Mouse (Mus musculus) intestine, embryonic 16.5 days (tissue): ENCODE data around the gene Cyb5r2. TPM values are rescaled to one million over a fixed set of nuclear protein-coding genes. Genes with fewer than 3 reads are reported as not detected.

ENCODE experiments used
- ATAC-seq: fragments of 200-750 bp; cut with Nextera tagmentation; 2 replicates; pipeline ENCODE4 v1.8.0; 2017; ENCODE audit warnings: moderate TSS enrichment, moderate library complexity
- H3K27ac ChIP-seq: fragments of 300-500 bp; sonication (generic); 2 replicates; pipeline ENCODE4 v1.5.1; 2014; ENCODE audit warnings: mild to moderate bottlenecking, low read length
- H3K27me3 ChIP-seq: fragments of 300-500 bp; sonication (generic); replicated peaks from 2 replicates; pipeline ENCODE4 v1.6.1; 2014; ENCODE audit warnings: low read length, control low read depth, mixed read lengths; ENCODE audit not compliant: control insufficient read depth, insufficient read depth
- H3K36me3 ChIP-seq: fragments of 300-500 bp; sonication (generic); 2 replicates; pipeline ENCODE4 v1.6.1; 2014; ENCODE audit warnings: low read length, control low read depth; ENCODE audit not compliant: control insufficient read depth, insufficient read depth
- H3K4me1 ChIP-seq: fragments of 300-500 bp; sonication (generic); 2 replicates; pipeline ENCODE4 v1.6.1; 2014; ENCODE audit warnings: low read length, control low read depth, mixed read lengths; ENCODE audit not compliant: control insufficient read depth, insufficient read depth
- H3K4me2 ChIP-seq: fragments of 300-500 bp; sonication (generic); 2 replicates; pipeline ENCODE4 v1.6.1; 2014; ENCODE audit warnings: low read depth, low read length, control low read depth
- H3K4me3 ChIP-seq: fragments of 300-500 bp; sonication (generic); 2 replicates; pipeline ENCODE4 v1.5.1; 2014; ENCODE audit warnings: mild to moderate bottlenecking, low read length
- H3K9ac ChIP-seq: fragments of 300-500 bp; sonication (generic); 2 replicates; pipeline ENCODE4 v1.6.1; 2014; ENCODE audit warnings: low read depth, low read length
- H3K9me3 ChIP-seq: fragments of 300-500 bp; sonication (generic); 2 replicates; pipeline ENCODE4 v1.6.1; 2016; ENCODE audit warnings: low read length, control low read depth; ENCODE audit not compliant: control insufficient read depth
- WGBS: fragments of 180-500 bp; shearing (Covaris S2); extraction: QIAGEN DNeasy Blood & Tissue Kit; methylation state at CpG from one replicate; pipeline ENCODE4 v1.1.7; 2014; 5-methylcytosine and 5-hydroxymethylcytosine counted together
- polyA plus RNA-seq: library from polyadenylated mRNA; unstranded; fragments of >200 nt; fragmentation: Nextera tagmentation; extraction: Ambion mirVana; gene quantifications from 2 replicates; pipeline ENCODE4 v1.2.1, GENCODE M21; 2015

Gene Cyb5r2
- polyA plus RNA-seq, 1 experiment from 2014 or later: 0.12 TPM

DNA sequence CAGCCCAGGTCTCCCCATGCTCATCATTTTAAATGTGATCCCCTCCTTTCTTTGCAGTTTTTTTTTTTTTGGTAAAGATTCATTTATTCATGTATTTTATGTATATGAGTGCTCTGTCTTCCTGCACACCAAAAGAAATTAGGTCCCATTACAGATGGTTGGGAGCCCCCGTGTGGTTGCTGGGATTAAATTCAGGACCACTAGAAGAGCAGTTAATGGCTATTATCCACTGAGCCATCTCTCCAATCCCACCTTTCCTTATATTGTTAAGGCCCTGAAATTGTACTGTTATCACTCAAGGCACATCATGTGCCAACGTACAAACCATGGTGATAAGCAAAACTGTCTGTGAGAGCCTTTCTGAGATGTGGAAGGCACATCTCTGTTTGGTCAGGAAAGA, 19.1 kb downstream of the Cyb5r2 start:
- no peaks in the 10 kb centered on the region for H3K27me3 ChIP-seq
- ATAC-seq: no peak
- WGBS: 37% methylated on average over 2 of the region's 2 CpGs
- no peak overlapping the region for H3K9ac ChIP-seq
- H3K4me3 ChIP-seq: no peak overlapping the region
- H3K4me1 ChIP-seq: no peaks in the 10 kb centered on the region
- H3K4me2 ChIP-seq: no peak overlapping the region
- no peak overlapping the region for H3K27ac ChIP-seq
- peaks cover 4% of the 10 kb centered on the region; the same call in 1 of the 2 replicates for H3K36me3 ChIP-seq
- H3K9me3 ChIP-seq: no peaks in the 10 kb centered on the region

DNA sequence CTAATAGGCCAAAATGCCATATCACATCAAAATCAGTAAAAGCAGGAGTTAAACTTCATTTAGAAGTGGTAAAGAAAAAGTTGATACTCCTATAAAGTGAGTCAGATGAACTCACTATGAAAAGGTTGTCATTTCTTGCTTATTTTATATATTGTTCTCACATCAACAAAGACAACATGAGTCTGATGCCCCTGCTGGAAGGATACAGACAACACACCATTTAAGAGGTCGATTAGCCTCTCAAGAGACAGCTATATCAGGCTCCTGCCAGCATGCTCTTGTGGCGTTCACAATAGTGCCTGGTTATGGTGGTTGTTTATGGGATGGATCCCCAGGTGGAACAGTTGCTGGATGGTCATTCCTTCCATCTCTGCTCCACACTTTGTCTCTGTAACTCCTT, 24.7 kb downstream of the Cyb5r2 start:
- Histone ChIP-seq H3K4me3 (no peak overlapping the region), H3K27me3 (no peaks in the 10 kb centered on the region), H3K9me3 (no peaks in the 10 kb centered on the region), H3K9ac (no peak overlapping the region), H3K4me2 (no peak overlapping the region), H3K4me1 (no peaks in the 10 kb centered on the region), H3K27ac (no peak overlapping the region), H3K36me3 (0 out of 2 replicates have a peak, but pooled peaks cover 4% of the 10 kb centered on the region)
- ATAC-seq: no peak
- WGBS: 68% methylated on average over 2 of the region's 2 CpGs

DNA sequence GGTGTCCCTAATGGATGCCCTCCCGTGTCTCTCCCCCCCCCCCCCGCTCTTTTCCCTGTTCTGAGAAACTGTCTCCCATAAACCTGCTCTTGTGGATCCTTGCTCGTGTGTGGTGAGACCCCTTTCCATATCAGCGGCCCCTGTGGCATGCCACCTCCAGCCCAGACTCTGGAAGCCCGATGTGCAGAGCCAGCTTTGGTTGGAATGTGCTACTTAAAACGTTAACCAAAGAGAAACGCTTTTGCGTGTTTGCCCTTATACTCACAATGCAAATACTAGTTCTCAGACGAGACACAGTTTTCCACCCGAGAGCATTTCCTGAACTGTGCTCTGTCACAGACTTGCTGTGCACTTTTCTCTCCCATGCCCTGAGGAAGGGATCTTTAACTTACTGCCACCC, 27.2 kb downstream of the Cyb5r2 start:
- H3K9ac ChIP-seq: no peak overlapping the region
- no peak overlapping the region for H3K4me2 ChIP-seq
- H3K27me3 ChIP-seq: no peaks in the 10 kb centered on the region
- ATAC-seq: no peak
- no peak overlapping the region for H3K27ac ChIP-seq
- WGBS: 76% methylated on average over 9 of the region's 10 CpGs
- H3K9me3 ChIP-seq: no peaks in the 10 kb centered on the region
- no peak overlapping the region for H3K4me3 ChIP-seq
- H3K4me1 ChIP-seq: no peaks in the 10 kb centered on the region
- 0 out of 2 replicates have a peak, but pooled peaks cover 7% of the 10 kb centered on the region for H3K36me3 ChIP-seq

DNA sequence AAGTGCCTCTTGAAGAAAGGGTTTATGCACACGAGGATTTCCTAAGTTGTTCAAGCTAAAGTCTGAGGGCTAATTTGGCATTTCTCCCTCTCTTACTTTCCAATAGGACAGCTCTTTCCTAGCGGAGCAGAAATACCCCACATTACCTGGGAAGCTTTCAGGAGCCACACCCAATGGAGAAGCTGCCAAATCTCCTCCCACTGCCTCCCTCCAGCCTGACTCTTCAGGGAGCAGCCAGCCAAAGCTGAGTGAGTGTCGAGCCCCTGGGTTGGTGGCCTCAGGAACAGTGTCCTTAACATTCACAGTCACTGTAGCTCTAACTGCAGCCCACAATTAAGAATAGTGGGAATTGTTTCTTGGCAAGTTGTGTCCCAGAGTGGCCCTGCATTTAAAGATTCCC, 30.3 kb downstream of the Cyb5r2 start:
- Histone ChIP-seq H3K27ac (no peak overlapping the region), H3K9me3 (no peaks in the 10 kb centered on the region), H3K27me3 (no peaks in the 10 kb centered on the region), H3K9ac (no peak overlapping the region), H3K4me3 (no peak overlapping the region), H3K4me2 (no peak overlapping the region), H3K4me1 (no peaks in the 10 kb centered on the region), H3K36me3 (peaks cover 10% of the 10 kb centered on the region; the same call in 1 of the 2 replicates)
- WGBS: 67% methylated on average over 3 of the region's 3 CpGs
- no peak for ATAC-seq

DNA sequence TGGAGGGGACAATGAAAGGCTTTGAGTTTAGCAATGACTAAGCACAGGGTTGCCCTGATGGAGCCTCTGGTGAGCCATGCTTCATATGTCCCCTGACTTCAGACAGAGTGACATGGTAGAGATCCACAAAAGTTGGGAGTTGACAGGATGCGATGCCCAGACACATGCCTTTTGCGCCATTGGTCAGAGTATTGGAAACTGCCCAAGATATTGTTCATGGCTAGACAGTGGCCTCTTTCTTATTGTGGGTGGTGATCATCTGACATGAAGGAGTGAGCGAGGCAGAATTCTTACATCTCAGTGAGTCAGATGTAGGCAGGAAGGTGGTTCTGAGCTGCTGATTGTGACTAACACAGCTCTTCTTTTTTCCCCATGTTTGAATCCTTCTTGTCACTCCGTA, 35.3 kb downstream of the Cyb5r2 start:
- 94% methylated on average over 4 of the region's 4 CpGs for WGBS
- Histone ChIP-seq H3K9ac (no peak overlapping the region), H3K4me1 (no peaks in the 10 kb centered on the region), H3K9me3 (no peaks in the 10 kb centered on the region), H3K4me3 (no peak overlapping the region), H3K27ac (no peak overlapping the region), H3K27me3 (no peaks in the 10 kb centered on the region), H3K36me3 (peaks cover 10% of the 10 kb centered on the region), H3K4me2 (no peak overlapping the region)
- ATAC-seq: no peak

DNA sequence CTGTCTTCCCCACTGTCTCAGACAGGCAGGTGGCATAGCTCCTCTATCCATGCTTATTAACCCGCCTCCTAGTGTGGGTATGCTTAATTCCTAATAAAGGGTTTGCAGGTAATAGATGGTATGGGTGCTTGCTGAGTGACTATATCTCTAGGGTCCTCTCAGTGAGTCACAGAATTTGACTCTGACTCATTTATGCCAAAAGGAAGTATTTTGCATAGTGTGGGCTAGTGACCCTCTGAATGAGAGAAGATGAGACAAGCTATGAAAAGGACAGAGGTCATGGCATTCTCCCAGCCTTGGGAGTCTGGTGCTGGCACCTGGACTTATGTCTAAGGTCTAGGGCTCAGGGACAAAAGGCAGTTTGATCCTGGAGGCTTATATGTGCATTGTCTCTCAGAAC, 37.1 kb downstream of the Cyb5r2 start:
- peaks cover 10% of the 10 kb centered on the region for H3K36me3 ChIP-seq
- H3K27me3 ChIP-seq: no peaks in the 10 kb centered on the region
- no peak for ATAC-seq
- H3K4me3 ChIP-seq: no peak overlapping the region
- WGBS: 92% methylated on average over 1 of the region's 1 CpGs
- no peaks in the 10 kb centered on the region for H3K4me1 ChIP-seq
- no peaks in the 10 kb centered on the region for H3K9me3 ChIP-seq
- no peak overlapping the region for H3K27ac ChIP-seq
- no peak overlapping the region for H3K4me2 ChIP-seq
- H3K9ac ChIP-seq: no peak overlapping the region

DNA sequence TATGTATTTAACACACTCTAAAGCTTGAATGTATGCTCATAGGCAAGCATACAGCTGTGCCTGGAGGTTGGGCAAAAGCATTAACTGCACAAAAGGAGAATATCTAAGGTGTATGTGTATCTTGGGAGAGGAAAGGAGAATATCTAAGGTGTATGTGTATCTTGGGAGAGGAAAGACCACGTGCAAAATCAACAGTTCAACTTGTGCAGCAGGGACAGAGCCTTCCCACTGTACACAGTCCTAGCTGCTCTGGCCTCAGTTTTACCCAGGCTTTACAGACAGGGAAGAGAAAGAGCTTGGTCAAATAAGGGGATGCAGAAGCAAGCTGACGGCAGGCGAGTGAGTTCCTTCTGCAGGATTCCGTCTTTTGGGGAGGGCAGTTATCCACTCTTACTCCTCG, 43.8 kb downstream of the Cyb5r2 start:
- Histone ChIP-seq H3K4me1 (no peaks in the 10 kb centered on the region), H3K27ac (no peak overlapping the region), H3K9ac (no peak overlapping the region), H3K4me2 (no peak overlapping the region), H3K36me3 (peaks cover 3% of the 10 kb centered on the region; the same call in 1 of the 2 replicates), H3K9me3 (no peaks in the 10 kb centered on the region), H3K27me3 (no peaks in the 10 kb centered on the region), H3K4me3 (no peak overlapping the region)
- ATAC-seq: no peak
- WGBS: 86% methylated on average over 5 of the region's 5 CpGs

DNA sequence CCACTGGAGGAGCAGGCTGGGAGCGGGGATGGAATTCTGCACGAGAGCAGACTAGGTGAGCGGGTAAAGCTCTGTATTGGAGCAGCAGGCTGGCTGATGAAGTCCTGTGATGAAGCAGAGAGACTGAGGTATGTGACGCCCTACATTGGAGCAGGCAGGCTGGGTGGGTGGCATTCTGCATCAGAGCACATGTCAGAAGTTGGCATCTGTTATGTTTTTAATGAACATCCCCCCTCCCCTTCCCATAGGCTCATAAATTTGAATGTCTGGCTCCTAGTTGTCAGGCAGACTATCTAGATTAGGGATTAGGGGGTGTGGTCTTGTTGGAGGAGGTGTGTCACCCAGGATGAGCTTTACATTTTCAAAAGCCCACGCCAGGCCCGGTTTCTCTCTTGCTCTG, 45.1 kb downstream of the Cyb5r2 start:
- Histone ChIP-seq H3K4me1 (peaks cover 11% of the 10 kb centered on the region; the same call in 1 of the 2 replicates), H3K4me3 (no peak overlapping the region), H3K27ac (no peak overlapping the region), H3K4me2 (no peak overlapping the region), H3K36me3 (0 out of 2 replicates have a peak, but pooled peaks cover 3% of the 10 kb centered on the region), H3K9ac (no peak overlapping the region), H3K27me3 (no peaks in the 10 kb centered on the region), H3K9me3 (no peaks in the 10 kb centered on the region)
- 69% methylated on average over 6 of the region's 6 CpGs for WGBS
- ATAC-seq: no peak

DNA sequence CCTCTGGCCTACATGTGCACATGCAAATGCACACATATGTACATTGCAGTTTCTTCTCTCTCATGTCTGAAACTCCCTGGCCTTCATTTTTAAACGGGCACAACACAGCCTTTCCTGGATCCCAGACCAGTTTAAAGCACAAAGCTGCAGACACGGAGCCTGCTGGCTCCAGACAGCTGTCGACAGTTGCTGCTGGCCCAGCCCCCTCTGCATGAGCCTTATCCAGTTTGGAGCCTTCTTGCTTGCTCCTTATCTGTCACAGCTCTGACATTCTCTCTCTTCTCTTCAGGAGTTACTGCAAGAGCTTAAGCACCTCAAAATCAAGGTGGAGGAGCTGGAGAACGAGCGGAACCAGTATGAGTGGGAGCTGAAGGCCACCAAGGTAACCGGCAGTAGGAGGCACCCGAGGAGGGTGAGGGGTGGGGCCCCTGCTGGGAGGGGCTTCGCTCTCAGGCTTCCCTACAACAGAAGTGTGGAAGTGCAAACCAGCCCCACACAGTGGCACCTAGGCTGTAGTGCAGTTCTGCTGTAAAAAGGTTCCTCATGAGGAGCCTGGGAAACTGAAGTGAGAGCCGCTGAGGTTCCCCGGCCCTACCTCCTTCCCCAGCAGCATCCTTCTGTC, 49.2 kb downstream of the Cyb5r2 start:
- Histone ChIP-seq H3K36me3 (no peaks in the 10 kb centered on the region), H3K9me3 (no peaks in the 10 kb centered on the region), H3K27ac (peak overlapping the region; percentile 75), H3K27me3 (no peaks in the 10 kb centered on the region), H3K4me2 (peak overlapping the region; percentile 61), H3K4me1 (peaks cover 11% of the 10 kb centered on the region; the same call in 1 of the 2 replicates), H3K4me3 (peak overlapping the region; percentile 38), H3K9ac (peak overlapping the region; percentile 61)
- WGBS: 2% methylated on average over 10 of the region's 10 CpGs
- peak; percentile 97 for ATAC-seq

DNA sequence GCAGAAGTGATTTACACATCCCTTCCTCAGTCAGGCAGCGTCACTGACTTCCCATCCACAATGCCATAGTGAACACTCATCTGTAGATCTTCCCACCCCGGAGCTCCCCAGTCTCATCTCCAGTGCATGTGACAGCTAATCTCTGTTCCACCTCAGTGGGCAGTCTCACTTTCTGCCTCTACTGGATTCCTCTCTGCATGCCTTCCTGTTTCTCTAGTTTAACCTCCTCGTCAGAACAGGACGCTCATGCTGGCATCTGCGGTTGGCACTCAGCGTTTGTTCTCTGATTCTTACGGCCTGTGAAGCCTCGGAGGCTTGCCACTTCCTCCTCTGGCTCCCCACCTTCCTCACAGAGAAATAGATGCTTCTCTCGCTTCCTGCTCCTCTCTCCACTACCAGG, 50.2 kb downstream of the Cyb5r2 start:
- no peak overlapping the region for H3K9ac ChIP-seq
- no peak for ATAC-seq
- H3K4me2 ChIP-seq: no peak overlapping the region
- peaks cover 11% of the 10 kb centered on the region; the same call in 1 of the 2 replicates for H3K4me1 ChIP-seq
- no peaks in the 10 kb centered on the region for H3K9me3 ChIP-seq
- 66% methylated on average over 9 of the region's 9 CpGs for WGBS
- H3K27me3 ChIP-seq: no peaks in the 10 kb centered on the region
- no peaks in the 10 kb centered on the region for H3K36me3 ChIP-seq
- no peak overlapping the region for H3K27ac ChIP-seq
- H3K4me3 ChIP-seq: no peak overlapping the region
